Mouse (Mus musculus) heart, postnatal 0 days (tissue): Measurements from ENCODE around the gene Vav3.

ENCODE experiments used
- CTCF ChIP-seq: IDR thresholded peaks from 2 replicates; pipeline ENCODE4 v1.5.1; 2016; ENCODE audit warnings: antibody characterized with exemption, control low read depth, low read depth
- EP300 ChIP-seq: IDR thresholded peaks from 2 replicates; pipeline ENCODE4 v1.6.1; 2016; ENCODE audit warnings: antibody characterized with exemption, low read depth

DNA sequence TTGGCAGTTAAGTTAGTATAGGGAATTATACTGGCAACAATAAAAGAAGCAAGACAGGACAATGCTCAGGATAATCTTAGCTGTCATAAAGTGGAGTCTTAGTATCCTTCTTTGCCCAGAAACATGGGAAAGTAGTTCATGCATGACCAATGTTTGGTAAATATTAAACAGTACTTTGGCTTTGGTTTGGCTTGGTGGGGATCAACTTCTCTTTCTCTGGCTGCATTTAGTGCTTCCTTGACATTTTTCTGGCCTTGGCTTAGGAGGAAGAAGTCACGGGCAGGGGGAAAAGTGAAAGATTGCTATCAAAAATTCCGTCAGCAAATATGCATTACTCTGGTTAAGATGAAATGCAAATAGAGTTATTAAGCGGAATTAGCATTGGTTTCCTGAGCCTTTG lies 197.2 kb downstream of the Vav3 start:
- TF ChIP-seq CTCF, result no peak
- no peak for TF ChIP-seq EP300
